ENCODE assay signal across 8 mouse cellular contexts in the genomic region with DNA sequence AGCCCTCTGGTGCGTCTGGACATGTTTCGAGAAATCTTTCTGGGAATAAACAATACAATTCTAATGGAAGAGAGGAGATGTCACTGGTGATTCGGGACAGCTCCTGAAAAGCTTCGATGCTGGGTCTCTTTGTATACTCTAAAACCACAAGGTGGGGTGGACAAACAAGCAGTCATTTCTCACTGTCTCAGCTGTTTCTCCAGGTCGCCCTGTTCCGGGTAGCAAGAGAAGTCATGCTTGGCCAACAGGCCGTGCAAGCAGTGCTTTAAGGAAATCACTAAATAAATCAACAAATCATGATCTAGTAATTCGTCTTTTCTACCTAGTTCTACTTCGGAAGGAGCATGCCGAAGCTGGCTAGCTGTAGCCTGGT. TPM values are rescaled to one million over a fixed set of nuclear protein-coding genes. Genes with fewer than 3 reads are reported as not detected.
A peak's percentile ranks its signal among the peaks of the same experiment; 100 is the strongest.
DNase-seq lines count a peak whose midpoint lies in the region; ATAC-seq and TF ChIP-seq lines count a peak whose summit lies in the region.

No protein-coding gene starts in this region.

- H3K4me1 ChIP-seq in heart, embryonic 16.5 days (ENCODE audit: control insufficient read depth, insufficient read depth, low read length): peaks cover 12% of the 10 kb centered on the region
- peaks cover 2 to 32% of the 10 kb centered on the region in 2 experiments for H3K4me1 ChIP-seq in MEL (ENCODE audit: control insufficient read depth in 1 of 2, insufficient read depth in 2 of 2, low read length in 2 of 2)
- H3K4me1 ChIP-seq in hindbrain, embryonic 12.5 days: peaks cover 22% of the 10 kb centered on the region

- no peak for DNase-seq in heart, postnatal 25 days (ENCODE audit: low spot score)
- DNase-seq in MEL (ENCODE audit: low read depth, low spot score): no peak
- DNase-seq in retina, postnatal 1 day: no peak
- no peak for DNase-seq in layer of hippocampus, postnatal 25 days (ENCODE audit: extremely low spot score in 1 of 2, low spot score in 1 of 2)
- no peak for DNase-seq in testis, postnatal 14 days (ENCODE audit: low spot score)

- peaks cover 5% of the 10 kb centered on the region for H3K36me3 ChIP-seq in heart, embryonic 16.5 days (ENCODE audit: control insufficient read depth, insufficient read depth)
- peaks cover 0 to 30% of the 10 kb centered on the region in 2 experiments; a peak in 2 of 4 replicates for H3K36me3 ChIP-seq in MEL (ENCODE audit: control insufficient read depth in 1 of 2, insufficient read depth in 2 of 2, low read length in 2 of 2)
- peaks cover 30% of the 10 kb centered on the region for H3K36me3 ChIP-seq in hindbrain, embryonic 12.5 days

- intact Hi-C loops in heart, postnatal 25 days (cut with DNase I): loop anchor here (2.0 kb wide), 1 partner anchor 37 kb away; no protein-coding TSS in a partner anchor

- no peaks in the 10 kb centered on the region for H3K27me3 ChIP-seq in heart, embryonic 16.5 days (ENCODE audit: control insufficient read depth, insufficient read depth, low read length)
- H3K27me3 ChIP-seq in MEL (ENCODE audit: control insufficient read depth in 1 of 2, insufficient read depth in 2 of 2, low read length in 2 of 2): no peaks in the 10 kb centered on the region
- no peaks in the 10 kb centered on the region for H3K27me3 ChIP-seq in hindbrain, embryonic 12.5 days

- peaks cover 23% of the 10 kb centered on the region for H3K79me2 ChIP-seq in MEL (ENCODE audit: control insufficient read depth, insufficient read depth, low read length, poor library complexity)

- no peak for TF ChIP-seq CTCF in MEL (IDR thresholded peaks at IDR 0.05 in 2 of 3, conservative IDR thresholded peaks at IDR 0.05 in 1 of 3; ENCODE audit: control insufficient read depth in 1 of 3, insufficient read depth in 1 of 3, low read depth in 2 of 3, low read length in 3 of 3, poor library complexity in 1 of 3, severe bottlenecking in 1 of 3)

- no peaks in the 10 kb centered on the region for H3K9me3 ChIP-seq in heart, embryonic 16.5 days (replicated peaks; ENCODE audit: control insufficient read depth, low read length)
- H3K9me3 ChIP-seq in MEL (replicated peaks; ENCODE audit: insufficient read depth, low read length): no peaks in the 10 kb centered on the region
- H3K9me3 ChIP-seq in hindbrain, embryonic 12.5 days (replicated peaks): no peaks in the 10 kb centered on the region

- no peak for TF ChIP-seq RAD21 in MEL (IDR thresholded peaks at IDR 0.05; ENCODE audit: low read depth, low read length)

- no peak for TF ChIP-seq POLR2A in MEL (IDR thresholded peaks at IDR 0.05; ENCODE audit: control insufficient read depth in 1 of 2, insufficient read depth in 1 of 2, low read depth in 1 of 2, low read length in 2 of 2, poor library complexity in 1 of 2)

- no peak for TF ChIP-seq EP300 in MEL (IDR thresholded peaks at IDR 0.05; ENCODE audit: low read depth in 1 of 2, low read length in 2 of 2)

- peak overlapping the region; percentile 79 for H3K4me3 ChIP-seq in heart, embryonic 16.5 days (ENCODE audit: low read length)
- H3K4me3 ChIP-seq in MEL (ENCODE audit: control insufficient read depth in 1 of 2, insufficient read depth in 1 of 2, low read depth in 2 of 2, low read length in 2 of 2): peak overlapping the region; percentile 67 to 74
- H3K4me3 ChIP-seq in hindbrain, embryonic 12.5 days: peak overlapping the region; percentile 80

- 32% methylated on average over 10 of the region's 10 CpGs for WGBS in heart, embryonic 16.5 days
- 41% methylated on average over 10 of the region's 10 CpGs for WGBS in hindbrain, embryonic 12.5 days

- H3K4me2 ChIP-seq in heart, embryonic 16.5 days (ENCODE audit: low read depth, low read length): peak overlapping the region; percentile 89
- H3K4me2 ChIP-seq in hindbrain, embryonic 12.5 days (replicated peaks): peak overlapping the region; percentile 95

- peak overlapping the region; percentile 72 for H3K9ac ChIP-seq in heart, embryonic 16.5 days (ENCODE audit: low read length)
- peak overlapping the region; percentile 77 for H3K9ac ChIP-seq in MEL (ENCODE audit: control insufficient read depth, low read depth, low read length, poor library complexity, severe bottlenecking)
- H3K9ac ChIP-seq in hindbrain, embryonic 12.5 days: peak overlapping the region; percentile 93; the same call in 1 of the 2 replicates

- H3K27ac ChIP-seq in heart, embryonic 16.5 days (ENCODE audit: low read length): peak overlapping the region; percentile 74; the same call in 1 of the 2 replicates
- peak overlapping the region; percentile 95 for H3K27ac ChIP-seq in MEL (ENCODE audit: control insufficient read depth, low read depth, low read length)
- H3K27ac ChIP-seq in hindbrain, embryonic 12.5 days: no peak overlapping the region

- no peak for ATAC-seq in heart, embryonic 16.5 days (replicated peaks; ENCODE audit: extremely low read depth, insufficient read depth, low FRiP score)
- 0 out of 2 replicates have a peak, but pooled peaks have one; percentile 23 for ATAC-seq in hindbrain, embryonic 12.5 days (ENCODE audit: low FRiP score)
- peak; percentile 3; the same call in 1 of the 2 replicates for ATAC-seq in megakaryocyte-erythroid progenitor cell, adult 5-6 weeks (replicated peaks; ENCODE audit: low FRiP score, low TSS enrichment, poor library complexity, severe bottlenecking)

TF ChIP-seq in MEL, 35 proteins besides CTCF, POLR2A, EP300 and RAD21:
- 0 out of 2 replicates have a peak, but pooled peaks have one; percentile 41 for TF ChIP-seq ELF1 (IDR thresholded peaks at IDR 0.05; ENCODE audit: low read depth, low read length)
- TF ChIP-seq CHD1 (IDR thresholded peaks at IDR 0.05; ENCODE audit: low read depth, low read length): no peak

RNA-seq across cellular contexts. Expression of a gene that starts 0.4 kb away (rescaled TPM):
- 55.1 and 60.6 TPM in 2 replicates for polyA plus RNA-seq in heart, embryonic 16.5 days (2015; fragmentation: Nextera tagmentation; extraction: Ambion mirVana)
- total RNA-seq in heart, postnatal 25 days (2021): 10 to 100 TPM; 13.0 to 13.8 TPM
- 128 and 183 TPM in 2 replicates for total RNA-seq in MEL (2012; rRNA removed)
- polyA plus RNA-seq in MEL (2012; ENCODE audit: insufficient read depth in 1 of 2, insufficient read length in 2 of 2, low read depth in 1 of 2, low replicate concordance in 2 of 2, missing spikeins in 1 of 2): 100 to 1,000 TPM in 1 of 2 experiments, not detected in 1; 125 TPM
- 80.3 and 91.6 TPM in 2 replicates for polyA plus RNA-seq in hindbrain, embryonic 12.5 days (2016; fragmentation: Nextera tagmentation; extraction: Ambion mirVana)
- total RNA-seq in megakaryocyte-erythroid progenitor cell, adult 5-6 weeks (2014; fragmentation: Nextera tagmentation): 57.0 and 70.4 TPM in 2 replicates
- 21.1 and 34.2 TPM in 2 replicates for total RNA-seq in megakaryocyte-erythroid progenitor cell, adult 5-6 weeks (2017)
- 10 to 100 TPM; 40.0 to 48.0 TPM for total RNA-seq in layer of hippocampus, postnatal 25 days (2021)

RNA-seq across cellular contexts. Expression of a gene that starts 10.7 kb away (rescaled TPM):
- polyA plus RNA-seq in heart, embryonic 16.5 days (2015; fragmentation: Nextera tagmentation; extraction: Ambion mirVana): 0.06 and 0.08 TPM in 2 replicates
- not detected for total RNA-seq in heart, postnatal 25 days (2021)
- total RNA-seq in MEL (2012; rRNA removed): not detected in 2 replicates
- polyA plus RNA-seq in MEL (2012; ENCODE audit: insufficient read depth in 1 of 2, insufficient read length in 2 of 2, low read depth in 1 of 2, low replicate concordance in 2 of 2, missing spikeins in 1 of 2): not detected
- polyA plus RNA-seq in hindbrain, embryonic 12.5 days (2016; fragmentation: Nextera tagmentation; extraction: Ambion mirVana): 0.08 TPM in 1 of 2 replicates, not detected in the other
- total RNA-seq in megakaryocyte-erythroid progenitor cell, adult 5-6 weeks (2014; fragmentation: Nextera tagmentation): not detected in 2 replicates
- total RNA-seq in megakaryocyte-erythroid progenitor cell, adult 5-6 weeks (2017): not detected in 2 replicates
- 1 to 10 TPM; 3.0 to 4.2 TPM for total RNA-seq in layer of hippocampus, postnatal 25 days (2021)

RNA-seq across cellular contexts. Expression of a gene that starts 31.2 kb away (rescaled TPM):
- polyA plus RNA-seq in heart, embryonic 16.5 days (2015; fragmentation: Nextera tagmentation; extraction: Ambion mirVana): 1.1 and 1.5 TPM in 2 replicates
- under 1 TPM; 0.17 to 0.94 TPM for total RNA-seq in heart, postnatal 25 days (2021)
- total RNA-seq in MEL (2012; rRNA removed): 3.5 and 6.4 TPM in 2 replicates
- 1 to 10 TPM in 1 of 2 experiments, not detected in 1; 5.1 TPM for polyA plus RNA-seq in MEL (2012; ENCODE audit: insufficient read depth in 1 of 2, insufficient read length in 2 of 2, low read depth in 1 of 2, low replicate concordance in 2 of 2, missing spikeins in 1 of 2)
- polyA plus RNA-seq in hindbrain, embryonic 12.5 days (2016; fragmentation: Nextera tagmentation; extraction: Ambion mirVana): 0.46 and 1.7 TPM in 2 replicates
- 6.4 and 11.9 TPM in 2 replicates for total RNA-seq in megakaryocyte-erythroid progenitor cell, adult 5-6 weeks (2014; fragmentation: Nextera tagmentation)
- 3.4 TPM in 1 of 2 replicates, not detected in the other for total RNA-seq in megakaryocyte-erythroid progenitor cell, adult 5-6 weeks (2017)
- 10 to 100 TPM; 11.2 to 12.4 TPM for total RNA-seq in layer of hippocampus, postnatal 25 days (2021)

RNA-seq across cellular contexts. Expression of a gene that starts 38.5 kb away (rescaled TPM):
- 11.2 and 14.8 TPM in 2 replicates for polyA plus RNA-seq in heart, embryonic 16.5 days (2015; fragmentation: Nextera tagmentation; extraction: Ambion mirVana)
- total RNA-seq in heart, postnatal 25 days (2021): 10 to 100 TPM; 15.1 to 16.3 TPM
- total RNA-seq in MEL (2012; rRNA removed): 7.5 and 7.7 TPM in 2 replicates
- 10 to 100 TPM in 1 of 2 experiments, not detected in 1; 12.8 TPM for polyA plus RNA-seq in MEL (2012; ENCODE audit: insufficient read depth in 1 of 2, insufficient read length in 2 of 2, low read depth in 1 of 2, low replicate concordance in 2 of 2, missing spikeins in 1 of 2)
- polyA plus RNA-seq in hindbrain, embryonic 12.5 days (2016; fragmentation: Nextera tagmentation; extraction: Ambion mirVana): 6.9 and 7.2 TPM in 2 replicates
- 22.5 and 26.6 TPM in 2 replicates for total RNA-seq in megakaryocyte-erythroid progenitor cell, adult 5-6 weeks (2014; fragmentation: Nextera tagmentation)
- total RNA-seq in megakaryocyte-erythroid progenitor cell, adult 5-6 weeks (2017): 4.8 and 10.8 TPM in 2 replicates
- total RNA-seq in layer of hippocampus, postnatal 25 days (2021): 10 to 100 TPM; 18.7 to 18.9 TPM

RNA-seq across cellular contexts. Expression of a gene that starts 52.7 kb away (rescaled TPM):
- 22.2 and 28.6 TPM in 2 replicates for polyA plus RNA-seq in heart, embryonic 16.5 days (2015; fragmentation: Nextera tagmentation; extraction: Ambion mirVana)
- total RNA-seq in heart, postnatal 25 days (2021): 10 to 100 TPM; 10.4 to 11.8 TPM
- 31.4 and 35.5 TPM in 2 replicates for total RNA-seq in MEL (2012; rRNA removed)
- polyA plus RNA-seq in MEL (2012; ENCODE audit: insufficient read depth in 1 of 2, insufficient read length in 2 of 2, low read depth in 1 of 2, low replicate concordance in 2 of 2, missing spikeins in 1 of 2): 10 to 100 TPM in 1 of 2 experiments, not detected in 1; 48.0 TPM
- polyA plus RNA-seq in hindbrain, embryonic 12.5 days (2016; fragmentation: Nextera tagmentation; extraction: Ambion mirVana): 35.6 and 39.7 TPM in 2 replicates
- total RNA-seq in megakaryocyte-erythroid progenitor cell, adult 5-6 weeks (2014; fragmentation: Nextera tagmentation): 22.0 and 23.2 TPM in 2 replicates
- total RNA-seq in megakaryocyte-erythroid progenitor cell, adult 5-6 weeks (2017): 37.6 and 45.7 TPM in 2 replicates
- 10 to 100 TPM; 20.6 to 23.4 TPM for total RNA-seq in layer of hippocampus, postnatal 25 days (2021)
